Comparison of ENCODE assay signal across 9 mouse cellular contexts in the genomic region with DNA sequence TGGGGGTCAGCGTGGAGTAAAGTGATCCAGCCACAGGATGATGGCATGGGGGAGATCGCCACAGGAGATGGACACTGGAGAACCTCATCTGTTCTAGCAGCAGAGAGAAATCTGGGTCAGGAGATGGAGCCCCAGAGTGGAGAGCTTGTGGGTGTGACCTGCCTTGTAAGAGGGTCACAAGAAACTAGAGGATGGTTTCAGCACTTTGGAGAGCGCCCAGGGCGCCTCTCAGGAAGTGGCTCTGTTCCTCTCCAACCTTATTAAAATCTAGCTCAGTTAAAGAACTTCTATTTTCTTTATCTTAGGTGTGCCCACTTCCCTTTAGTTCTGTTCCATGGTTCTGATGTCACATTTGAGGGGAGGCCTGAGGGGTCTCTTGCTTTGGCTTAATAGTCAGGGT. TPM values are rescaled to one million over a fixed set of nuclear protein-coding genes. Genes with fewer than 3 reads are reported as not detected.
A peak's percentile ranks its signal among the peaks of the same experiment; 100 is the strongest.
DNase-seq lines count a peak whose midpoint lies in the region; ATAC-seq and TF ChIP-seq lines count a peak whose summit lies in the region.
"Had no signal": no experiment of that assay in that cellular context is flagged by ENCODE, and none has a peak within 500 bp of the region (broad histone marks: within the 10 kb centered on the region; RNA-seq: fewer than 3 reads in every experiment).

No protein-coding gene starts in this region.

- no peak for TF ChIP-seq CTCF in liver, postnatal 0 days (IDR thresholded peaks at IDR 0.05; ENCODE audit: low read depth)

- H3K36me3 ChIP-seq in heart, embryonic 10.5 days = no peaks in the 10 kb centered on the region
- no peaks in the 10 kb centered on the region for H3K36me3 ChIP-seq in liver, postnatal 0 days (replicated peaks; ENCODE audit: insufficient read depth, low read length)
- H3K36me3 ChIP-seq: hindbrain, embryonic 15.5 days had no signal

- no peak overlapping the region for H3K4me3 ChIP-seq in heart, embryonic 10.5 days
- no peak overlapping the region for H3K4me3 ChIP-seq in liver, postnatal 0 days (ENCODE audit: low read depth, low read length)
- H3K4me3 ChIP-seq: hindbrain, embryonic 15.5 days had no signal

- peak; percentile 69 to 79 for DNase-seq in heart, postnatal 10 days
- DNase-seq in heart, embryonic 10.5 days (ENCODE audit: low spot score) = no peak
- DNase-seq in CD4-positive helper T cell, adult 2 months (ENCODE audit: low read depth, low spot score) = peak; percentile 29
- peak; percentile 11 for DNase-seq in c-Kit-positive CD71-positive TER-119-positive erythroid progenitor cells, embryonic 14.5 days (ENCODE audit: low spot score)
- peak; percentile 50 for DNase-seq in liver, postnatal 0 days
- no peak for DNase-seq in T-cell, adult 2 months (ENCODE audit: low spot score)
- no peak for DNase-seq in layer of hippocampus, postnatal 10 days (ENCODE audit: low spot score in 2 of 2)
- DNase-seq in left cerebral cortex, postnatal 10 days (ENCODE audit: extremely low spot score in 1 of 2, low spot score in 2 of 2) = no peak

- intact Hi-C loops in heart, postnatal 10 days (cut with DNase I) = no loop called here
- intact Hi-C loops in left cerebral cortex, postnatal 10 days (cut with DNase I) = loop anchor here (5.0 kb wide), 2 partner anchors 39 to 101 kb away; a partner anchor contains a TSS

- H3K4me2 ChIP-seq in liver, postnatal 0 days (ENCODE audit: low read depth, low read length) = no peak overlapping the region
- H3K4me2 ChIP-seq: hindbrain, embryonic 15.5 days had no signal

- H3K9me3 ChIP-seq in heart, embryonic 10.5 days = no peaks in the 10 kb centered on the region
- H3K9me3 ChIP-seq in liver, postnatal 0 days (ENCODE audit: low read length) = no peaks in the 10 kb centered on the region
- H3K9me3 ChIP-seq: hindbrain, embryonic 15.5 days had no signal

- no peak for ATAC-seq in liver, postnatal 0 days

- peaks cover 23% of the 10 kb centered on the region for H3K27me3 ChIP-seq in heart, embryonic 10.5 days (ENCODE audit: insufficient read depth, poor library complexity, severe bottlenecking)
- H3K27me3 ChIP-seq in liver, postnatal 0 days (ENCODE audit: insufficient read depth, low read length) = 0 out of 2 replicates have a peak, but pooled peaks cover 2% of the 10 kb centered on the region
- H3K27me3 ChIP-seq: hindbrain, embryonic 15.5 days had no signal

- no peak overlapping the region for H3K27ac ChIP-seq in heart, embryonic 10.5 days
- no peak overlapping the region for H3K27ac ChIP-seq in liver, postnatal 0 days (ENCODE audit: low read depth)
- H3K27ac ChIP-seq: hindbrain, embryonic 15.5 days had no signal

- TF ChIP-seq EP300 in liver, postnatal 0 days (IDR thresholded peaks at IDR 0.05; ENCODE audit: low read depth) = no peak

- WGBS in heart, embryonic 10.5 days = 30% methylated on average over 4 of the region's 4 CpGs
- WGBS in liver, postnatal 0 days (ENCODE audit: insufficient replicate concordance) = 25% methylated on average over 4 of the region's 4 CpGs

- H3K4me1 ChIP-seq in heart, embryonic 10.5 days = no peaks in the 10 kb centered on the region
- H3K4me1 ChIP-seq in liver, postnatal 0 days (ENCODE audit: insufficient read depth) = no peaks in the 10 kb centered on the region

- H3K9ac ChIP-seq in liver, postnatal 0 days (replicated peaks) = no peak overlapping the region
- H3K9ac ChIP-seq: hindbrain, embryonic 15.5 days had no signal

RNA-seq across cellular contexts. Expression of a gene that starts 33.3 kb away (rescaled TPM):
- 1 to 10 TPM; 4.2 to 4.4 TPM for total RNA-seq in heart, postnatal 10 days (2021)
- 5.3 and 8.9 TPM in 2 replicates for polyA plus RNA-seq in heart, embryonic 10.5 days (2016; fragmentation: Nextera tagmentation; extraction: Ambion mirVana)
- 25.2 and 26.4 TPM in 2 replicates for polyA plus RNA-seq in liver, postnatal 0 days (2015; fragmentation: Nextera tagmentation; extraction: Ambion mirVana)
- 10 to 100 TPM; 63.4 to 66.5 TPM for total RNA-seq in layer of hippocampus, postnatal 10 days (2021)
- 10 to 100 TPM; 61.8 to 62.2 TPM for total RNA-seq in left cerebral cortex, postnatal 10 days (2021)

RNA-seq across cellular contexts. Expression of a gene that starts 37.2 kb away (rescaled TPM):
- 1 to 10 TPM in 1 of 2 experiments, under 1 TPM in 1; 0.84 to 1.6 TPM for total RNA-seq in heart, postnatal 10 days (2021)
- polyA plus RNA-seq in heart, embryonic 10.5 days (2016; fragmentation: Nextera tagmentation; extraction: Ambion mirVana) = 1.4 and 1.7 TPM in 2 replicates
- polyA plus RNA-seq in liver, postnatal 0 days (2015; fragmentation: Nextera tagmentation; extraction: Ambion mirVana) = 10.6 and 14.2 TPM in 2 replicates
- 1 to 10 TPM; 5.4 to 8.3 TPM for total RNA-seq in layer of hippocampus, postnatal 10 days (2021)
- total RNA-seq in left cerebral cortex, postnatal 10 days (2021) = 1 to 10 TPM; 4.2 to 5.4 TPM

RNA-seq across cellular contexts. Expression of a gene that starts 37.4 kb away (rescaled TPM):
- total RNA-seq in heart, postnatal 10 days (2021) = 10 to 100 TPM; 18.6 to 21.8 TPM
- 1.5 and 2.2 TPM in 2 replicates for polyA plus RNA-seq in heart, embryonic 10.5 days (2016; fragmentation: Nextera tagmentation; extraction: Ambion mirVana)
- polyA plus RNA-seq in liver, postnatal 0 days (2015; fragmentation: Nextera tagmentation; extraction: Ambion mirVana) = 0.77 and 1.0 TPM in 2 replicates
- total RNA-seq in layer of hippocampus, postnatal 10 days (2021) = 100 to 1,000 TPM; 168 to 186 TPM
- 100 to 1,000 TPM; 199 to 201 TPM for total RNA-seq in left cerebral cortex, postnatal 10 days (2021)

Comparison
In these comparisons a context has a peak if more than half of its experiments do, and no peak if none do; other contexts are left out.
1. DNase-seq: peak in heart, postnatal 10 days (2 of 2), CD4-positive helper T cell, adult 2 months (single experiment), c-Kit-positive CD71-positive TER-119-positive erythroid progenitor cells, embryonic 14.5 days (single experiment) and liver, postnatal 0 days (single experiment); none in heart, embryonic 10.5 days (single experiment), T-cell, adult 2 months (single experiment), layer of hippocampus, postnatal 10 days (0 of 2) and left cerebral cortex, postnatal 10 days (0 of 2).
2. RNA of a gene that starts 33.3 kb away (total RNA-seq): 63.4 to 66.5 TPM in layer of hippocampus, postnatal 10 days and 61.8 to 62.2 TPM in left cerebral cortex, postnatal 10 days; 4.2 to 4.4 TPM in heart, postnatal 10 days; every median in the first group is over 10 times any median in the second.
3. RNA of a gene that starts 37.4 kb away (total RNA-seq): 199 to 201 TPM in left cerebral cortex, postnatal 10 days and 168 to 186 TPM in layer of hippocampus, postnatal 10 days; 18.6 to 21.8 TPM in heart, postnatal 10 days; every median in the first group is over 4 times any median in the second.